Comparison of ENCODE assay signal across 8 mouse cellular contexts in genomic region chr11:75677881-75678746, GRCm38 (mm10). TPM values are rescaled to one million over a fixed set of nuclear protein-coding genes. Genes with fewer than 3 reads are reported as not detected.
DNase-seq lines count a peak whose midpoint lies in the region; ATAC-seq and TF ChIP-seq lines count a peak whose summit lies in the region.

No protein-coding gene starts in this region.

- ATAC-seq in kidney, embryonic 16.5 days (ENCODE audit: low FRiP score, low TSS enrichment): no peak; the same call in 1 of the 2 replicates
- no peak for ATAC-seq in hindbrain, embryonic 11.5 days (ENCODE audit: low FRiP score)
- ATAC-seq in midbrain, embryonic 14.5 days (ENCODE audit: low FRiP score, low TSS enrichment): no peak
- ATAC-seq in megakaryocyte-erythroid progenitor cell, adult 5-6 weeks (replicated peaks; ENCODE audit: low FRiP score, low TSS enrichment, poor library complexity, severe bottlenecking): no peak

- TF ChIP-seq CTCF in bone marrow, adult 2 months (IDR thresholded peaks at IDR 0.05; ENCODE audit: control insufficient read depth, insufficient read depth, low read length): no peak

- H3K27me3 ChIP-seq in kidney, embryonic 16.5 days (ENCODE audit: insufficient read depth, low read length): no peaks in the 10 kb centered on the region
- H3K27me3 ChIP-seq in hindbrain, embryonic 11.5 days (ENCODE audit: control insufficient read depth, insufficient read depth, low read length): no peaks in the 10 kb centered on the region
- H3K27me3 ChIP-seq in midbrain, embryonic 14.5 days (ENCODE audit: control insufficient read depth, insufficient read depth, low read length): no peaks in the 10 kb centered on the region

- H3K9ac ChIP-seq in kidney, embryonic 16.5 days (replicated peaks; ENCODE audit: low read length): peak overlapping the region; percentile 54
- H3K9ac ChIP-seq in hindbrain, embryonic 11.5 days (ENCODE audit: low read depth, low read length): peak overlapping the region; percentile 43; the same call in 1 of the 2 replicates
- no peak overlapping the region; the same call in 1 of the 2 replicates for H3K9ac ChIP-seq in midbrain, embryonic 14.5 days (replicated peaks; ENCODE audit: low read length)

- peaks cover 21% of the 10 kb centered on the region for H3K4me1 ChIP-seq in kidney, embryonic 16.5 days (ENCODE audit: insufficient read depth, low read length)
- H3K4me1 ChIP-seq in bone marrow, adult 2 months (ENCODE audit: control insufficient read depth, insufficient read depth, low read length): no peaks in the 10 kb centered on the region; the same call in 1 of the 2 replicates
- 0 out of 2 replicates have a peak, but pooled peaks cover 5% of the 10 kb centered on the region for H3K4me1 ChIP-seq in hindbrain, embryonic 11.5 days (replicated peaks; ENCODE audit: control insufficient read depth, insufficient read depth, low read length)
- H3K4me1 ChIP-seq in midbrain, embryonic 14.5 days (ENCODE audit: control insufficient read depth, insufficient read depth, low read length): peaks cover 14% of the 10 kb centered on the region

- no peak for TF ChIP-seq POLR2A in bone marrow, adult 2 months (IDR thresholded peaks at IDR 0.05; ENCODE audit: borderline replicate concordance, control insufficient read depth, low read depth, low read length)

- WGBS in kidney, embryonic 16.5 days: 90% methylated on average over 3 of the region's 3 CpGs
- 86% methylated on average over 3 of the region's 3 CpGs for WGBS in bone marrow, adult 2 months
- 86% methylated on average over 3 of the region's 3 CpGs for WGBS in hindbrain, embryonic 11.5 days
- 87% methylated on average over 3 of the region's 3 CpGs for WGBS in midbrain, embryonic 14.5 days

- peaks cover 2% of the 10 kb centered on the region; the same call in 1 of the 2 replicates for H3K36me3 ChIP-seq in kidney, embryonic 16.5 days (ENCODE audit: insufficient read depth, low read length)
- no peaks in the 10 kb centered on the region for H3K36me3 ChIP-seq in hindbrain, embryonic 11.5 days (ENCODE audit: control insufficient read depth, insufficient read depth, low read length)
- peaks cover 2% of the 10 kb centered on the region; the same call in 1 of the 2 replicates for H3K36me3 ChIP-seq in midbrain, embryonic 14.5 days (ENCODE audit: control insufficient read depth, insufficient read depth, low read length)

- H3K27ac ChIP-seq in kidney, embryonic 16.5 days (ENCODE audit: low read length): 0 out of 2 replicates have a peak overlapping the region, but pooled peaks have one; percentile 43
- H3K27ac ChIP-seq in bone marrow, adult 2 months (ENCODE audit: control insufficient read depth, insufficient read depth, low read depth, low read length, poor library complexity): peak overlapping the region; percentile 98
- H3K27ac ChIP-seq in hindbrain, embryonic 11.5 days (ENCODE audit: low read depth, low read length): no peak overlapping the region
- H3K27ac ChIP-seq in midbrain, embryonic 14.5 days (replicated peaks; ENCODE audit: low read depth, low read length): peak overlapping the region; percentile 92

- no peak for DNase-seq in kidney, postnatal 10 days
- DNase-seq in hindbrain, embryonic 11.5 days (ENCODE audit: low spot score): no peak
- DNase-seq in midbrain, embryonic 14.5 days: no peak
- DNase-seq in layer of hippocampus, postnatal 10 days (ENCODE audit: low spot score in 2 of 2): no peak
- no peak for DNase-seq in left cerebral cortex, adult 9 months (ENCODE audit: low spot score in 2 of 2)

- peak overlapping the region; percentile 100 for H3K4me3 ChIP-seq in kidney, embryonic 16.5 days (ENCODE audit: low read length)
- H3K4me3 ChIP-seq in bone marrow, adult 2 months (replicated peaks; ENCODE audit: control insufficient read depth, low read depth, low read length): peak overlapping the region; percentile 65
- H3K4me3 ChIP-seq in hindbrain, embryonic 11.5 days (ENCODE audit: low read depth, low read length): peak overlapping the region; percentile 99
- H3K4me3 ChIP-seq in midbrain, embryonic 14.5 days (replicated peaks; ENCODE audit: low read depth, low read length): peak overlapping the region; percentile 97

- H3K9me3 ChIP-seq in kidney, embryonic 16.5 days (ENCODE audit: low read length): no peaks in the 10 kb centered on the region
- no peaks in the 10 kb centered on the region for H3K9me3 ChIP-seq in hindbrain, embryonic 11.5 days (ENCODE audit: control insufficient read depth, low read length)
- H3K9me3 ChIP-seq in midbrain, embryonic 14.5 days (ENCODE audit: control insufficient read depth, low read length): no peaks in the 10 kb centered on the region

- peak overlapping the region; percentile 71 for H3K4me2 ChIP-seq in kidney, embryonic 16.5 days (replicated peaks; ENCODE audit: low read depth, low read length)
- H3K4me2 ChIP-seq in hindbrain, embryonic 11.5 days (replicated peaks; ENCODE audit: low read depth, low read length): peak overlapping the region; percentile 48
- peak overlapping the region; percentile 81 for H3K4me2 ChIP-seq in midbrain, embryonic 14.5 days (ENCODE audit: low read length)

RNA-seq across cellular contexts. Expression of gene Crk, which starts 0.9 kb away (rescaled TPM):
- 133 and 136 TPM in 2 replicates for polyA plus RNA-seq in kidney, embryonic 16.5 days (2015; fragmentation: Nextera tagmentation; extraction: Ambion mirVana)
- 14.9 and 39.7 TPM in 2 replicates for polyA plus RNA-seq in bone marrow, adult 2 months (2011; ENCODE audit: insufficient read depth, insufficient read length, low replicate concordance, missing spikeins)
- polyA plus RNA-seq in hindbrain, embryonic 11.5 days (2014; fragmentation: Nextera tagmentation; extraction: Ambion mirVana): 113 and 127 TPM in 2 replicates
- polyA plus RNA-seq in midbrain, embryonic 14.5 days (2014; fragmentation: Nextera tagmentation; extraction: Ambion mirVana): 83.7 and 114 TPM in 2 replicates
- 33.0 and 38.5 TPM in 2 replicates for total RNA-seq in megakaryocyte-erythroid progenitor cell, adult 5-6 weeks (2014; fragmentation: Nextera tagmentation)
- total RNA-seq in megakaryocyte-erythroid progenitor cell, adult 5-6 weeks (2017): 29.5 and 39.8 TPM in 2 replicates
- total RNA-seq in layer of hippocampus, postnatal 10 days (2021): 100 to 1,000 TPM; 127 to 129 TPM

RNA-seq across cellular contexts. Expression of gene Myo1c, which starts 27.8 kb away (rescaled TPM):
- polyA plus RNA-seq in kidney, embryonic 16.5 days (2015; fragmentation: Nextera tagmentation; extraction: Ambion mirVana): 83.0 and 85.9 TPM in 2 replicates
- polyA plus RNA-seq in bone marrow, adult 2 months (2011; ENCODE audit: insufficient read depth, insufficient read length, low replicate concordance, missing spikeins): 35.8 and 69.2 TPM in 2 replicates
- 9.9 and 10.4 TPM in 2 replicates for polyA plus RNA-seq in hindbrain, embryonic 11.5 days (2014; fragmentation: Nextera tagmentation; extraction: Ambion mirVana)
- polyA plus RNA-seq in midbrain, embryonic 14.5 days (2014; fragmentation: Nextera tagmentation; extraction: Ambion mirVana): 4.2 and 5.2 TPM in 2 replicates
- 36.5 and 37.4 TPM in 2 replicates for total RNA-seq in megakaryocyte-erythroid progenitor cell, adult 5-6 weeks (2014; fragmentation: Nextera tagmentation)
- total RNA-seq in megakaryocyte-erythroid progenitor cell, adult 5-6 weeks (2017): 13.5 and 32.6 TPM in 2 replicates
- total RNA-seq in layer of hippocampus, postnatal 10 days (2021): 10 to 100 TPM; 27.6 to 27.9 TPM

RNA-seq across cellular contexts. Expression of gene Inpp5k, which starts 47.3 kb away (rescaled TPM):
- polyA plus RNA-seq in kidney, embryonic 16.5 days (2015; fragmentation: Nextera tagmentation; extraction: Ambion mirVana): 33.2 and 34.2 TPM in 2 replicates
- 34.2 and 58.2 TPM in 2 replicates for polyA plus RNA-seq in bone marrow, adult 2 months (2011; ENCODE audit: insufficient read depth, insufficient read length, low replicate concordance, missing spikeins)
- polyA plus RNA-seq in hindbrain, embryonic 11.5 days (2014; fragmentation: Nextera tagmentation; extraction: Ambion mirVana): 26.5 and 28.8 TPM in 2 replicates
- 49.2 and 53.0 TPM in 2 replicates for polyA plus RNA-seq in midbrain, embryonic 14.5 days (2014; fragmentation: Nextera tagmentation; extraction: Ambion mirVana)
- 33.8 and 34.5 TPM in 2 replicates for total RNA-seq in megakaryocyte-erythroid progenitor cell, adult 5-6 weeks (2014; fragmentation: Nextera tagmentation)
- total RNA-seq in megakaryocyte-erythroid progenitor cell, adult 5-6 weeks (2017): 19.9 and 26.5 TPM in 2 replicates
- 10 to 100 TPM; 47.4 to 49.7 TPM for total RNA-seq in layer of hippocampus, postnatal 10 days (2021)

RNA-seq across cellular contexts. Expression of gene Ywhae, which starts 54.6 kb away (rescaled TPM):
- 853 and 940 TPM in 2 replicates for polyA plus RNA-seq in kidney, embryonic 16.5 days (2015; fragmentation: Nextera tagmentation; extraction: Ambion mirVana)
- 106 and 186 TPM in 2 replicates for polyA plus RNA-seq in bone marrow, adult 2 months (2011; ENCODE audit: insufficient read depth, insufficient read length, low replicate concordance, missing spikeins)
- 1,626 and 1,696 TPM in 2 replicates for polyA plus RNA-seq in hindbrain, embryonic 11.5 days (2014; fragmentation: Nextera tagmentation; extraction: Ambion mirVana)
- 1,339 and 1,573 TPM in 2 replicates for polyA plus RNA-seq in midbrain, embryonic 14.5 days (2014; fragmentation: Nextera tagmentation; extraction: Ambion mirVana)
- 346 and 395 TPM in 2 replicates for total RNA-seq in megakaryocyte-erythroid progenitor cell, adult 5-6 weeks (2014; fragmentation: Nextera tagmentation)
- total RNA-seq in megakaryocyte-erythroid progenitor cell, adult 5-6 weeks (2017): 314 and 400 TPM in 2 replicates
- total RNA-seq in layer of hippocampus, postnatal 10 days (2021): 1,000 to 10,000 TPM; 1,501 to 1,604 TPM
